Mouse (Mus musculus): ENCODE data around the gene Coro1c.
A peak's percentile ranks its signal among the peaks of the same experiment; 100 is the strongest.

The Coro1c gene

GRCm38 (mm10) chr5:113884750-113885149 lies 23.8 kb downstream of the Coro1c start:
- no peak for DNase-seq (ENCODE audit: low spot score)

GRCm38 (mm10) chr5:113883384-113883771 lies 25.2 kb downstream of the Coro1c start:
- no peak for DNase-seq (ENCODE audit: low spot score)

- DNase-seq (ENCODE audit: low spot score): peak; percentile 54
Observed at GRCm38 (mm10) chr5:113882566-113883383, 25.8 kb downstream of the Coro1c start.

- DNase-seq (ENCODE audit: low spot score): no peak
Observed at GRCm38 (mm10) chr5:113881136-113881535, 27.4 kb downstream of the Coro1c start.

- no peak for DNase-seq (ENCODE audit: low spot score)
Observed at GRCm38 (mm10) chr5:113878943-113879617, 29.5 kb downstream of the Coro1c start.

GRCm38 (mm10) chr5:113877565-113877964 lies 31.0 kb downstream of the Coro1c start:
- no peak for DNase-seq (ENCODE audit: low spot score)

GRCm38 (mm10) chr5:113876176-113876575 lies 32.4 kb downstream of the Coro1c start:
- DNase-seq (ENCODE audit: low spot score): no peak

GRCm38 (mm10) chr5:113875625-113876024 lies 32.9 kb downstream of the Coro1c start:
- no peak for DNase-seq (ENCODE audit: low spot score)

- no peak for DNase-seq (ENCODE audit: low spot score)
Observed at GRCm38 (mm10) chr5:113874063-113875024, 34.2 kb downstream of the Coro1c start.

GRCm38 (mm10) chr5:113872936-113873912 lies 35.3 kb downstream of the Coro1c start:
- DNase-seq (ENCODE audit: low spot score): peak; percentile 98

GRCm38 (mm10) chr5:113871903-113872548 lies 36.5 kb downstream of the Coro1c start:
- no peak for DNase-seq (ENCODE audit: low spot score)

GRCm38 (mm10) chr5:113870393-113871040 lies 38.0 kb downstream of the Coro1c start:
- DNase-seq (ENCODE audit: low spot score): peak; percentile 48

GRCm38 (mm10) chr5:113869132-113869531 lies 39.4 kb downstream of the Coro1c start:
- DNase-seq (ENCODE audit: low spot score): peak; percentile 85

- no peak for DNase-seq (ENCODE audit: low spot score)
Observed at GRCm38 (mm10) chr5:113864992-113865391, 43.6 kb downstream of the Coro1c start.

- DNase-seq (ENCODE audit: low spot score): no peak
Observed at GRCm38 (mm10) chr5:113863994-113864393, 44.6 kb downstream of the Coro1c start.

GRCm38 (mm10) chr5:113862418-113862817 lies 46.1 kb downstream of the Coro1c start:
- no peak for DNase-seq (ENCODE audit: low spot score)

- DNase-seq (ENCODE audit: low spot score): no peak
Observed at GRCm38 (mm10) chr5:113861294-113861693, 47.3 kb downstream of the Coro1c start.

GRCm38 (mm10) chr5:113858971-113859370 lies 49.6 kb downstream of the Coro1c start:
- DNase-seq (ENCODE audit: low spot score): no peak

GRCm38 (mm10) chr5:113858550-113858949 lies 50.0 kb downstream of the Coro1c start:
- DNase-seq (ENCODE audit: low spot score): no peak

- DNase-seq (ENCODE audit: low spot score): no peak
Observed at GRCm38 (mm10) chr5:113857631-113858030, 50.9 kb downstream of the Coro1c start.
